Mouse (Mus musculus) heart, adult 2 months (tissue): ENCODE measurements around the gene Gm9508.

Experiments used
- CTCF ChIP-seq: fragments of 200-600 bp; IDR thresholded peaks from 2 replicates; pipeline ENCODE4 v1.8.1; 2022; ENCODE audit warnings: antibody characterized with exemption, mild to moderate bottlenecking, moderate library complexity
- EP300 ChIP-seq: fragments of 200-500 bp; IDR thresholded peaks from 2 replicates; pipeline ENCODE4 v1.6.1; 2011; ENCODE audit warnings: low read depth, low read length, control low read depth; ENCODE audit not compliant: insufficient read depth
- POLR2A ChIP-seq: fragments of 200-500 bp; IDR thresholded peaks from 2 replicates; pipeline ENCODE4 v1.6.1; 2011; ENCODE audit warnings: mild to moderate bottlenecking, low read depth, low read length, control low read depth; ENCODE audit not compliant: insufficient read depth

GRCm38 (mm10) chr10:77685895-77686664 is 11.0 kb downstream of the Gm9508 start, which contains the start of gene Tspear:
- TF ChIP-seq CTCF (no peak), POLR2A (no peak), EP300 (no peak)
